Mouse (Mus musculus): Measurements from ENCODE around the gene Twist1. TPM values are rescaled to one million over a fixed set of nuclear protein-coding genes. Genes with fewer than 3 reads are reported as not detected.

Gene Twist1
- polyA plus RNA-seq, 1 experiment = 0.46 TPM

- H3K27ac ChIP-seq (ENCODE audit: insufficient read depth, low read depth, low read length) = no peak overlapping the region
- H3K4me1 ChIP-seq (ENCODE audit: control insufficient read depth, insufficient read depth, low read length) = no peaks in the 10 kb centered on the region
- no peak for TF ChIP-seq CTCF (IDR thresholded peaks at IDR 0.05; ENCODE audit: low read depth, low read length)
- no peak for TF ChIP-seq POLR2A (IDR thresholded peaks at IDR 0.05; ENCODE audit: borderline replicate concordance, low read depth, low read length)
- H3K4me3 ChIP-seq (ENCODE audit: insufficient read depth, low read length) = no peak overlapping the region
These were observed 9.3 kb downstream of the Twist1 start for GRCm38 (mm10) chr12:33966490-33967415.

- Histone ChIP-seq H3K4me3 (ENCODE audit: insufficient read depth, low read length) (no peak overlapping the region), H3K27ac (ENCODE audit: insufficient read depth, low read depth, low read length) (no peak overlapping the region), H3K4me1 (ENCODE audit: control insufficient read depth, insufficient read depth, low read length) (no peaks in the 10 kb centered on the region)
- TF ChIP-seq CTCF (IDR thresholded peaks at IDR 0.05; ENCODE audit: low read depth, low read length) = no peak
- no peak for TF ChIP-seq POLR2A (IDR thresholded peaks at IDR 0.05; ENCODE audit: borderline replicate concordance, low read depth, low read length)
These were observed 10.0 kb downstream of the Twist1 start for GRCm38 (mm10) chr12:33967514-33967913.

DNA sequence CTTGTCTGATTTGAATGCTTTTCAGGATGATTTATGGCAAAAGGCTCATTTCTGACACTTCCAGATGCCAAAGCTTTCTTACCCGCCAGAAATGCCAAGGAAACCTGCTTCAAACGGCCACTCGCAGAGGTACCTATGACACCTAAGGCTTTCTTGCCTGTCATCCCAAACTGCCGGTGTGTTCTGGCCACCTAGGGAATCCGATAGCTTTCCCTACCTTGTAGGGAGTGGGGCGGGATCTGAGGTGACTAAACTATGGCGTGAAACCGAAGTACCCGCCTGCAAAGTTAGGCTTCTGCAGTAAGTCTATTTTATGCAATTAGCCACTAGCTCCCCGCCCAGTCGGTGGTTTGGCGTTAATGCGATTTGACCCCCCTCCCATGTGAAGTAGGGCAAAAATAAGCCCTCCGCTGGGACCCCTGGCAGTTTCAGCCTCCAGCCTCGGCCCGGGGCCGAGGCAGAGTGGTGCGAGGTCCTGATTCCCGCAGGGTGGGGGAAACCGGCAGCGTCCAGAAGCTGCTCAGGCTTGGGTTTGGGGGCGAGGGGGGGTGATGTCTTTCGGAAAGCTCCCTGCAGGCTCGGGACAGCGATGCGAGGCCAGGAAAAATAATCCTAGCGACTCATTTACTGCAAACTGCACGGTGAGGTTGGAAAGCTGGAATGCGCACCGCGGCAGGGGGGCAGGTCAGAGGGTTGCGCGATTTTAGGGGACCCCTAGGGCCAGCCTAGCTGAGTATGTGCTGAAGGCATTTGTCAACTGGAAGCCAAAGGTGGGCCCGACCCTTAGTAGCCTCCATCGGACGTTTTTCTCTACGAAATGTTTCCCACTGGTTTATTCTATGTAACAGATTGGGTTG lies 10.8 kb downstream of the Twist1 start:
- Histone ChIP-seq H3K4me1 (ENCODE audit: control insufficient read depth, insufficient read depth, low read length) (no peaks in the 10 kb centered on the region), H3K4me3 (ENCODE audit: insufficient read depth, low read length) (no peak overlapping the region), H3K27ac (ENCODE audit: insufficient read depth, low read depth, low read length) (no peak overlapping the region)
- no peak for TF ChIP-seq CTCF (IDR thresholded peaks at IDR 0.05; ENCODE audit: low read depth, low read length)
- TF ChIP-seq POLR2A (IDR thresholded peaks at IDR 0.05; ENCODE audit: borderline replicate concordance, low read depth, low read length) = no peak

DNA sequence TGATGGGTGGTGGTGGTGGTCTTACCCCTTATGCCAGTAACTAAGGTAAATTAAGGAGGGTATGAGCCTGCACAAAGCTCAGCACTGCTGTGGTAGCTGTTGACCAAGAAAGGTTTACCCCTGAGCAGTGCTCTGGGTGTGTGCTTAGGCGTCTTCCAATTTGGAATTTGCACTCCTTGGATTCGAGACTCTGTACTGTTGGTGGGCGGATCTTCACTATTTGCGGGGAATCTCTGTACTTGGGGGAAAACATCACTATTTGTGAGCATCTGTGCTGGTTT lies 11.4 kb downstream of the Twist1 start:
- H3K4me3 ChIP-seq (ENCODE audit: insufficient read depth, low read length) = no peak overlapping the region
- no peaks in the 10 kb centered on the region for H3K4me1 ChIP-seq (ENCODE audit: control insufficient read depth, insufficient read depth, low read length)
- H3K27ac ChIP-seq (ENCODE audit: insufficient read depth, low read depth, low read length) = no peak overlapping the region
- TF ChIP-seq POLR2A (IDR thresholded peaks at IDR 0.05; ENCODE audit: borderline replicate concordance, low read depth, low read length) (no peak), CTCF (IDR thresholded peaks at IDR 0.05; ENCODE audit: low read depth, low read length) (no peak)

DNA sequence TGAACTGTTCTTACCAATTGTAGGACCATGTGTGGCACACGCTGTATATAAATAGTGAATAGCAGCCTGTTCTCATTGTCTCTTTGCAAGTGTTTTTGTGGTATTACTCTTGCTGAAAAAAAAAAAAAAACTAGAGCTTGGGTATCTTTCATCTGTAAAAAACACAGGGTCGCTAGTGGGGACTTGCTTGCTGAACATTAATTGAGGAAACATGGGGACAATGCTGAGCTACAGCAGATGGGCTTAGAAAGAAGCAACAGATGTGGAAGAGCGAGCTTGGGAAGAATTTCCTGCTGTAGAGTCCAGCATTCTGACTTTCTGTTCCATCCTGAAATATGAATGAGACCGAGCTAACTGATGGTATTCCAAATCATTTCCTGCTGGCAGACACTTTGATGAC lies 22.7 kb downstream of the Twist1 start:
- TF ChIP-seq POLR2A (IDR thresholded peaks at IDR 0.05; ENCODE audit: borderline replicate concordance, low read depth, low read length) (no peak), CTCF (IDR thresholded peaks at IDR 0.05; ENCODE audit: low read depth, low read length) (no peak)
- H3K4me3 ChIP-seq (ENCODE audit: insufficient read depth, low read length) = no peak overlapping the region
- H3K27ac ChIP-seq (ENCODE audit: insufficient read depth, low read depth, low read length) = no peak overlapping the region
- H3K4me1 ChIP-seq (ENCODE audit: control insufficient read depth, insufficient read depth, low read length) = no peaks in the 10 kb centered on the region

DNA sequence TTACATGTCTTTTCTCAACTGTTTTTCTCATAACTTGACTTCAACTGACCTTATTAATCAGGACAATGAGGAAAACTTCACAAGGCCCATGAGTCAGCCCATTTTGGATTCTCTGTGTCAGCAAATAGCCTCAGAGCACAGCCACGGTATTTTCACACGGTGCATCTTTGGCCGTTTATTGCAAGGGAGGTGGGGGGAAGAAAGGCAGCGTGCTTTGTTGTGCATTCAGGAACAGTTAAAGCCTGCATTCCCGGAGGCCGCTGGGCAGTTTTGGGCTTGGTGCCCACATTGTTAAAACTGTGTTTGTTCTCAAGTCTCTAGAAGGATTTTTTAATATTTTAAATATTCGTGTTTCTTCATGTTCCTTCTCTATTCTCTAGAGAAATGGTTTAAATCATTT lies 24.0 kb downstream of the Twist1 start:
- no peak for TF ChIP-seq CTCF (IDR thresholded peaks at IDR 0.05; ENCODE audit: low read depth, low read length)
- TF ChIP-seq POLR2A (IDR thresholded peaks at IDR 0.05; ENCODE audit: borderline replicate concordance, low read depth, low read length) = no peak

GRCm38 (mm10) chr12:33993127-33993526 lies 35.7 kb downstream of the Twist1 start:
- TF ChIP-seq POLR2A (IDR thresholded peaks at IDR 0.05; ENCODE audit: borderline replicate concordance, low read depth, low read length) (no peak), CTCF (IDR thresholded peaks at IDR 0.05; ENCODE audit: low read depth, low read length) (no peak)
- Histone ChIP-seq H3K4me1 (ENCODE audit: control insufficient read depth, insufficient read depth, low read length) (no peaks in the 10 kb centered on the region), H3K27ac (ENCODE audit: insufficient read depth, low read depth, low read length) (no peak overlapping the region), H3K4me3 (ENCODE audit: insufficient read depth, low read length) (no peak overlapping the region)

More for the DNA sequence above, 24.0 kb downstream of the Twist1 start:
- Histone ChIP-seq H3K4me1 (ENCODE audit: control insufficient read depth, insufficient read depth, low read length) (no peaks in the 10 kb centered on the region), H3K27ac (ENCODE audit: insufficient read depth, low read depth, low read length) (no peak overlapping the region), H3K4me3 (ENCODE audit: insufficient read depth, low read length) (no peak overlapping the region)

Other genes starting within 250 kb of the Twist1 start
- gene Ferd3l, start 29.2 kb upstream of the Twist1 start, polyA plus RNA-seq (2012; ENCODE audit: insufficient read depth, insufficient read length, missing spikeins) = not detected in 2 replicates